Mouse (Mus musculus) forebrain, embryonic 12.5 days (tissue): ENCODE measurements around the gene Bclaf3. TPM values are rescaled to one million over a fixed set of nuclear protein-coding genes. Genes with fewer than 3 reads are reported as not detected.
"Not testable (repeated sequence)": the region's sequence is repeated elsewhere in the genome, so short reads cannot be mapped to it uniquely, and the experiment has no call there.

Source experiments
- ATAC-seq: fragments of 200-750 bp; cut with Nextera tagmentation; 2 replicates; pipeline ENCODE4 v1.8.0; 2017; ENCODE audit warnings: moderate TSS enrichment; ENCODE audit not compliant: low FRiP score
- H3K27ac ChIP-seq: fragments of 300-500 bp; sonication (generic); 2 replicates; pipeline ENCODE4 v1.5.1; 2016; ENCODE audit warnings: mild to moderate bottlenecking
- H3K27me3 ChIP-seq: fragments of 300-500 bp; sonication (generic); 2 replicates; pipeline ENCODE4 v1.6.1; 2016; ENCODE audit warnings: mild to moderate bottlenecking
- H3K36me3 ChIP-seq: fragments of 300-500 bp; sonication (generic); replicated peaks from 2 replicates; pipeline ENCODE4 v1.6.1; 2016; ENCODE audit warnings: mild to moderate bottlenecking
- H3K4me1 ChIP-seq: fragments of 300-500 bp; sonication (generic); 2 replicates; pipeline ENCODE4 v1.6.1; 2016
- H3K4me2 ChIP-seq: fragments of 300-500 bp; sonication (generic); 2 replicates; pipeline ENCODE4 v1.6.1; 2016; ENCODE audit warnings: mild to moderate bottlenecking, moderate library complexity
- H3K4me3 ChIP-seq: fragments of 300-500 bp; sonication (generic); replicated peaks from 2 replicates; pipeline ENCODE4 v1.5.1; 2016; ENCODE audit warnings: mild to moderate bottlenecking
- H3K9ac ChIP-seq: fragments of 300-500 bp; sonication (generic); 2 replicates; pipeline ENCODE4 v1.6.1; 2016; ENCODE audit warnings: mild to moderate bottlenecking
- H3K9me3 ChIP-seq: fragments of 300-500 bp; sonication (generic); 2 replicates; pipeline ENCODE4 v1.6.1; 2016
- WGBS: fragments of 180-500 bp; shearing (Covaris S2); methylation state at CpG from one replicate; pipeline ENCODE4 v1.1.7; 2016; 5-methylcytosine and 5-hydroxymethylcytosine counted together
- polyA plus RNA-seq: library from polyadenylated mRNA; unstranded; fragments of >200 nt; fragmentation: Nextera tagmentation; extraction: Ambion mirVana; gene quantifications from 2 replicates; pipeline ENCODE4 v1.2.1, GENCODE M21; 2016

Gene Bclaf3
- polyA plus RNA-seq, 1 experiment from 2014 or later: 35.3 TPM

GRCm38 (mm10) chrX:159532811-159533462, 6.4 kb downstream of the Bclaf3 start:
- WGBS: 23% methylated on average over 40 of the region's 56 CpGs
- ATAC-seq: peak; percentile 59

GRCm38 (mm10) chrX:159541936-159542335, 15.4 kb downstream of the Bclaf3 start:
- Histone ChIP-seq H3K27ac (no peak overlapping the region), H3K9me3 (no peaks in the 10 kb centered on the region), H3K4me2 (no peak overlapping the region), H3K36me3 (0 out of 2 replicates have a peak, but pooled peaks cover 3% of the 10 kb centered on the region), H3K4me1 (no peaks in the 10 kb centered on the region), H3K9ac (no peak overlapping the region), H3K4me3 (no peak overlapping the region), H3K27me3 (peaks cover 7% of the 10 kb centered on the region; the same call in 1 of the 2 replicates)
- 89% methylated on average over 18 of the region's 18 CpGs for WGBS
- no peak for ATAC-seq

More at GRCm38 (mm10) chrX:159532811-159533462, 6.4 kb downstream of the Bclaf3 start:
- no peaks in the 10 kb centered on the region for H3K9me3 ChIP-seq
- no peaks in the 10 kb centered on the region for H3K36me3 ChIP-seq
- peak overlapping the region; percentile 76 for H3K9ac ChIP-seq
- peaks cover 8% of the 10 kb centered on the region; the same call in 1 of the 2 replicates for H3K27me3 ChIP-seq
- H3K27ac ChIP-seq: peak overlapping the region; percentile 86
- H3K4me2 ChIP-seq: peak overlapping the region; percentile 50
- H3K4me3 ChIP-seq: peak overlapping the region; percentile 66
- no peaks in the 10 kb centered on the region for H3K4me1 ChIP-seq

GRCm38 (mm10) chrX:159547093-159547492, 20.6 kb downstream of the Bclaf3 start:
- Histone ChIP-seq H3K4me2 (no peak overlapping the region), H3K9me3 (no peaks in the 10 kb centered on the region), H3K27ac (no peak overlapping the region), H3K4me1 (no peaks in the 10 kb centered on the region), H3K27me3 (no peaks in the 10 kb centered on the region), H3K36me3 (0 out of 2 replicates have a peak, but pooled peaks cover 4% of the 10 kb centered on the region), H3K9ac (no peak overlapping the region), H3K4me3 (no peak overlapping the region)
- 92% methylated on average over 5 of the region's 5 CpGs for WGBS
- ATAC-seq: no peak

- not testable (repeated sequence) for H3K4me3 ChIP-seq, H3K9me3 ChIP-seq, H3K27me3 ChIP-seq, H3K9ac ChIP-seq, H3K4me1 ChIP-seq, H3K27ac ChIP-seq, H3K36me3 ChIP-seq, ATAC-seq, H3K4me2 ChIP-seq
- 83% methylated on average over 7 of the region's 7 CpGs for whole genome bisulfite sequencing
These were observed 58.2 kb downstream of the Bclaf3 start for GRCm38 (mm10) chrX:159584738-159585137.

GRCm38 (mm10) chrX:159591633-159592032, 65.1 kb downstream of the Bclaf3 start:
- H3K36me3 ChIP-seq: no peaks in the 10 kb centered on the region
- 61% methylated on average over 1 of the region's 1 CpGs for WGBS
- H3K4me1 ChIP-seq: no peaks in the 10 kb centered on the region

GRCm38 (mm10) chrX:159597502-159597901, 71.0 kb downstream of the Bclaf3 start:
- H3K36me3 ChIP-seq: no peaks in the 10 kb centered on the region
- no peak overlapping the region for H3K4me3 ChIP-seq
- H3K4me2 ChIP-seq: no peak overlapping the region
- 77% methylated on average over 1 of the region's 1 CpGs for WGBS
- H3K9me3 ChIP-seq: no peaks in the 10 kb centered on the region
- no peak overlapping the region for H3K9ac ChIP-seq
- H3K27ac ChIP-seq: no peak overlapping the region
- H3K4me1 ChIP-seq: no peaks in the 10 kb centered on the region
- no peak for ATAC-seq
- peaks cover 4% of the 10 kb centered on the region; the same call in 1 of the 2 replicates for H3K27me3 ChIP-seq

More at GRCm38 (mm10) chrX:159591633-159592032, 65.1 kb downstream of the Bclaf3 start:
- Histone ChIP-seq H3K4me2 (no peak overlapping the region), H3K27ac (no peak overlapping the region), H3K9me3 (no peaks in the 10 kb centered on the region), H3K9ac (no peak overlapping the region), H3K27me3 (0 out of 2 replicates have a peak, but pooled peaks cover 4% of the 10 kb centered on the region), H3K4me3 (no peak overlapping the region)
- no peak for ATAC-seq

GRCm38 (mm10) chrX:159604832-159605231, 78.3 kb downstream of the Bclaf3 start:
- Histone ChIP-seq H3K36me3 (no peaks in the 10 kb centered on the region), H3K9me3 (no peaks in the 10 kb centered on the region), H3K27ac (no peak overlapping the region), H3K4me2 (no peak overlapping the region), H3K4me3 (no peak overlapping the region), H3K9ac (no peak overlapping the region), H3K27me3 (peaks cover 6% of the 10 kb centered on the region; the same call in 1 of the 2 replicates), H3K4me1 (no peaks in the 10 kb centered on the region)
- no peak for ATAC-seq
- 86% methylated on average over 2 of the region's 2 CpGs for WGBS

- Histone ChIP-seq H3K9ac (no peak overlapping the region), H3K4me1 (no peaks in the 10 kb centered on the region), H3K36me3 (no peaks in the 10 kb centered on the region), H3K4me3 (no peak overlapping the region), H3K27me3 (peaks cover 6% of the 10 kb centered on the region; the same call in 1 of the 2 replicates), H3K9me3 (no peaks in the 10 kb centered on the region), H3K4me2 (no peak overlapping the region), H3K27ac (no peak overlapping the region)
- 41% methylated on average over 6 of the region's 6 CpGs for WGBS
- ATAC-seq: no peak
These were observed 80.4 kb downstream of the Bclaf3 start for GRCm38 (mm10) chrX:159606936-159607335.

- peak overlapping the region; percentile 57 for H3K4me3 ChIP-seq
- H3K36me3 ChIP-seq: no peaks in the 10 kb centered on the region
- peaks cover 31% of the 10 kb centered on the region for H3K27me3 ChIP-seq
- peaks cover 4% of the 10 kb centered on the region; the same call in 1 of the 2 replicates for H3K4me1 ChIP-seq
- peak overlapping the region; percentile 65 for H3K4me2 ChIP-seq
- peak overlapping the region; percentile 36; the same call in 1 of the 2 replicates for H3K9ac ChIP-seq
- ATAC-seq: peak; percentile 53
- H3K9me3 ChIP-seq: no peaks in the 10 kb centered on the region
- WGBS: 17% methylated on average over 12 of the region's 12 CpGs
- no peak overlapping the region for H3K27ac ChIP-seq
These were observed 99.9 kb downstream of the Bclaf3 start for GRCm38 (mm10) chrX:159626208-159626906.

GRCm38 (mm10) chrX:159626907-159627587, 100.6 kb downstream of the Bclaf3 start, which contains the start of gene Sh3kbp1:
TSS of gene Sh3kbp1 (plus strand) at chrX:159627272.
- no peaks in the 10 kb centered on the region for H3K36me3 ChIP-seq
- WGBS: 22% methylated on average over 41 of the region's 60 CpGs
- H3K27me3 ChIP-seq: peaks cover 31% of the 10 kb centered on the region
- peak within 1 kb of the TSS; percentile 57 for H3K4me3 ChIP-seq
- ATAC-seq: peak; percentile 91
- H3K9ac ChIP-seq: peak within 1 kb of the TSS; percentile 63
- H3K9me3 ChIP-seq: no peaks in the 10 kb centered on the region
- peak within 1 kb of the TSS; percentile 69 for H3K27ac ChIP-seq
- H3K4me2 ChIP-seq: peak within 1 kb of the TSS; percentile 65
- peaks cover 4% of the 10 kb centered on the region; the same call in 1 of the 2 replicates for H3K4me1 ChIP-seq

- Histone ChIP-seq H3K4me3 (peak overlapping the region; percentile 57), H3K27ac (peak overlapping the region; percentile 69), H3K9ac (peak overlapping the region; percentile 63), H3K27me3 (peaks cover 31% of the 10 kb centered on the region), H3K4me2 (peak overlapping the region; percentile 65), H3K4me1 (peaks cover 4% of the 10 kb centered on the region; the same call in 1 of the 2 replicates), H3K36me3 (no peaks in the 10 kb centered on the region), H3K9me3 (no peaks in the 10 kb centered on the region)
- WGBS: 21% methylated on average over 46 of the region's 56 CpGs
- ATAC-seq: peak; percentile 81
These were observed 101.4 kb downstream of the Bclaf3 start for GRCm38 (mm10) chrX:159627588-159628566.
